Mouse (Mus musculus) thymus, postnatal 0 days (tissue): ENCODE results near the gene Tshz2. TPM values are rescaled to one million over a fixed set of nuclear protein-coding genes. Genes with fewer than 3 reads are reported as not detected.
A peak's percentile ranks its signal among the peaks of the same experiment; 100 is the strongest.

ENCODE experiments used
- DNase-seq: peaks from one replicate; pipeline ENCODE4 v3.0.0-alpha.2; 2015; ENCODE audit warnings: low spot score
- polyA plus RNA-seq: library from polyadenylated mRNA; unstranded; fragments of >200 nt; fragmentation: Nextera tagmentation; extraction: Ambion mirVana; gene quantifications from 2 replicates; pipeline ENCODE4 v1.2.1, GENCODE M21; 2015

Gene Tshz2
- polyA plus RNA-seq, 1 experiment from 2014 or later, result 1.7 TPM

GRCm38 (mm10) chr2:169695025-169695424, 62.2 kb downstream of the Tshz2 start:
- DNase-seq, result peak; percentile 82

- no peak for DNase-seq
Observed at GRCm38 (mm10) chr2:169699141-169699540, 66.3 kb downstream of the Tshz2 start.

DNA sequence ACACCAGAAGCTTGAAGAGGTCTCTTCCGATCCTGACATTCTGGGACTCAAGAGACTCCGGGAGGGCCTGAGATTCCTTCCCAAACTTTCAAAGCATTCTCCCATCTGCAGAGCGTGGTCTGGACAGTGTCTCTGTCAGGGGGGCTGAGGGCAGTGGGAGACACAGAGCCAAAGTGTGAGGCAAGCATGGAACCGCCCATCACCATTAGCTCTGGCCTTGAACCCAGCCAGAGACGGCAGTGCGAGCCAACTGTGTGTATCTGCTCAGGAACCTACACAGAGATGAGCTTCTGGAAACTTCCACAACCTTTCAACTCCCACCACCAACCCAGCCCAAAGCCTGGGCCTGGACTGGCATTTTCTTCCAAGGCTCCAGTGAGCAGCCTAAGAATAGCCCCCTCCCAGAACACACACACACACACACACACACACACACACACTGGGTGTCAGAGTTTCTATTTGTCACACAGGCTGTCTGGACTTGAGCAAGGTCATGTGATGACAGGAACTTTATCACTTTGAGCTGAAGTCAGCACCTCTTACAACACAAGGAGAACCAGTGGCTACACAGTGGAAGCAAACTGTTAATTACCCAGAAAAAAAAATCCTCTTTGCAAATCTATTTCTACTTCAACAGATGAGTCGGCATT, 67.2 kb downstream of the Tshz2 start:
- DNase-seq, result no peak

- peak; percentile 29 for DNase-seq
Observed at GRCm38 (mm10) chr2:169702725-169703486, 70.1 kb downstream of the Tshz2 start.

DNA sequence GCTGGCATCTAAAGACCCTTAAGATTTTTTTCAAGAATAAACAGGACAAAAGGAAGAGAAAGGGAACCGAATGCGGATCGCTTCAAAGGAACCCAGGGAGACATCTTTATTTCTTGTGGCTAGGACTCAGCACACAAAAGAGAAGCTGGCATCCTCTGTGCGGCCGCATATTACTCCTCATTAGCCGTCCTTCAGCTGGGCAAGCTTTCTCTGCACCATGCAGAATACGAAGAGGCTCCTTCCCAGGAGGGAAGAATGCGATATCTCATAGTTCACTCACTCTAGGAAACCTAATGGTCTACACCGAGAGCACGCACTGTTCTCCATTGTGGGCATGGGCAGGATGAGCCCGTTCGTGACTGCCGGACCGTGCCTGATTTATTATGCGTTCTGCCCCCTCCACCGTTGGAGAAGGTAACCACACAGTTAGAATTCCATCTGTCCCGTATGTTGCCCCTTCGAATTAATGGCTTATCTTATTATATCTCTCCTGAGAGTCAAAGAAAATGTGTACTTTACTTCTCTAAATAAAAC, 89.0 kb downstream of the Tshz2 start:
- no peak for DNase-seq

GRCm38 (mm10) chr2:169722341-169722740, 89.5 kb downstream of the Tshz2 start:
- DNase-seq, result no peak

- DNase-seq, result no peak
Observed at GRCm38 (mm10) chr2:169723645-169724462, 91.0 kb downstream of the Tshz2 start.

DNA sequence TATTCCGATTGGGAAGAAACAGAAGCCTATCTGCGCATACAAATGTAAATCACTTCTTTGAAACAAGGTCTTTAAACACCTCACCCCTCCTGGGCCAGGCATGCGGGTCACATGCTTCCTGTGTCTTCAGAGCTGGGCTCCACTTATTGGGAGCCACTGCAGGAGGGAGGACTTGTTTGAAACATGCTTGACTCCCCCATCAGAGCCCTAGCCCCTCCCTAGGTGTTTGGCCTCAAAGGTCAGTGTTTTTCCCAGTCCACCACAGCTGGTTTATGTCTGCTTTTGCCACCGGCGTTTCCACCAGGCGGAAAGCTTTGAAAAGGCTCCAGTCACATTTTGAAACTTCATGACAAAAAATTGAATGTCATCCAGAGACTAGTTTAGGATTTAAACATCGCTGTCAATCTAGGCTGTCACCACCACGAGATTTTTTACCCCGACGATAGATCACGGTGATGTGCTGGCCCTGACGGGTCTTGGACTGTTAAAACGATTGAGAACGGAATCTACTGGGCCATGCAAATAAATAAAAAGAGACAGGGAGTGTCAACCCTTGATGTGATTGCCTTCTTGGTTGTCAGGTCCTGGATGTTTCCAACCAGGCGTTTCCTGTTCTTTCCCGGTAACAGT, 96.0 kb downstream of the Tshz2 start:
- DNase-seq, result no peak

- DNase-seq, result no peak
Observed at GRCm38 (mm10) chr2:169730551-169730996, 97.8 kb downstream of the Tshz2 start.

- DNase-seq, result no peak
Observed at GRCm38 (mm10) chr2:169734053-169734452, 101.2 kb downstream of the Tshz2 start.

DNA sequence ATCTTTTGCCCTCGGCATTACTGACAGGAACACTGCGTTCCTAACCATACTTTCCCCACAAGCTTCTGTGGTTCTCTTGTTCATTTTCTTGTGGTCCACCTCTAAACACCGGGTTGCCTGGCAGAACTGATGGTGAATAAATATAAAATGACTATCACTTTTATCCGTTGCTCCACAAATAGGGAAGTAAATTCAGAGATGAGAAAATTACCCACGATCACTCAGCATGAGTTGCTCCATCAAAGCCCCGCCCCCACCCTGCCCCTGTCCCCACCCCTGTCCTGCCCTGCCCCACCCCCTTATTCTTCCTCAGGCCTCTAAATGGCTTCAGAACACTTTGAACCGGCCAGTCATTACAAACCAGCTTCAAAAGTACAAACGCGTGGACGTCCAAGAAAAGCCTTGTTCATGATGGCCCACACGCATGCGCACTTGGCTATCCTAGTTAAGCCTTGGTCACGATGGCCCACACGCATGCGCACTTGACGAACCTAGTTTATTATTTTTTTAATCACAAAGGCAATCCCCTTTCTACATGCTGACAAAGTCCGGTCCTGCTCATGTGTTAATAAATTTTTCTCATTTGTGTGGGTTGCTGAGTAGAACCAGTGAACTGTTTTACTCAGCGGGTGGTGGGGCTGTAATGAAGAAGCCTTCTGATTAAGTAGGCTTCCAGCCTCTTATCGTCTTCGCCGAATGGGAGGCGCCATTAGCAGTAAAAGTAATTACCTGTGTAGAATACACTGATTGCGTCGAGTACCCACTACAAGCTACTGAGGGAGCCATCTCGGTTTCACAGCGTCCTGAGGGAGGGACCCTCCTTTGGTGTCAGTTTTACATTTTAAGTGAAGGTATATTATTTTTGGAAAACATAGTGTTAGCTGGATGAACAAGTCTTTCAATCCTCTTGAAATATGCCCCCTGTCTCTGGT, 102.9 kb downstream of the Tshz2 start:
- DNase-seq, result no peak

DNA sequence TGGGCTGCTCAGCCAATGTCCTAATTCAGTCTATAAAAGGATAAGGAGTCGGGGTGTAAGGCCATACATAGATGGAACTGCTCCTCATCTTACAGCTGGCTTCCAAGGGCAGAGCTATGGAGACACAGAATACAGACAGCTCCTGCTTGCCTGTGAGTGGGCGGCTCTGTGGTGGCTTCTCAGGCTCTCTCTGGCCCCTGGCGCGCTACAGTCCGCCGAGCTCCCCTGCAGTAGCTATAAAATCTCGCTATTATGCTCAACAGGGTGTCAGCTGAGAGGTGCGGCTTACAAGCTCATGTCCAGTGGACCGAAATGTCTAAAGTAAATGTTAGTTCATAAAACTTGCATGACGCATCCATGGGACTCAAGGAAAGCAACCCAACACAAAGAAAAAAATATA, 108.2 kb downstream of the Tshz2 start:
- no peak for DNase-seq

DNA sequence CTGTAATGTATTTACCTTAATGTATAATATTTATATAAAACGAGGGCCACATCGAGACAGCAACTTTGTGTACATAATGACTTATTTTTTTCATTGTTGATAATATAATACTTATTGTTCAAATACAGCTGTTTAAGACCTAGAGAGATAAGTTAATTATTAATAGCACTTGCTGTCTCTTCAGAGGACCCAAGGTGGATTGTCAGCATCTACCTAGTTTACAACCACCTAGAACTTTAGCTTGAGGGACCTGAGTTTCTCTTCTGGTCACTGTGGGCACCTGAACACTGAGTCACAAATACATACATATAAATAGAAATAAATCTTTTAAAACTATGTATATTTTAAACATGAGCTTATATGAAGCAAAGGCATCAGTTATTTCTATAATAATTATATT, 110.0 kb downstream of the Tshz2 start:
- DNase-seq, result no peak

GRCm38 (mm10) chr2:169743294-169743693, 110.5 kb downstream of the Tshz2 start:
- DNase-seq, result no peak

- no peak for DNase-seq
Observed at GRCm38 (mm10) chr2:169743910-169744309, 111.1 kb downstream of the Tshz2 start.

DNA sequence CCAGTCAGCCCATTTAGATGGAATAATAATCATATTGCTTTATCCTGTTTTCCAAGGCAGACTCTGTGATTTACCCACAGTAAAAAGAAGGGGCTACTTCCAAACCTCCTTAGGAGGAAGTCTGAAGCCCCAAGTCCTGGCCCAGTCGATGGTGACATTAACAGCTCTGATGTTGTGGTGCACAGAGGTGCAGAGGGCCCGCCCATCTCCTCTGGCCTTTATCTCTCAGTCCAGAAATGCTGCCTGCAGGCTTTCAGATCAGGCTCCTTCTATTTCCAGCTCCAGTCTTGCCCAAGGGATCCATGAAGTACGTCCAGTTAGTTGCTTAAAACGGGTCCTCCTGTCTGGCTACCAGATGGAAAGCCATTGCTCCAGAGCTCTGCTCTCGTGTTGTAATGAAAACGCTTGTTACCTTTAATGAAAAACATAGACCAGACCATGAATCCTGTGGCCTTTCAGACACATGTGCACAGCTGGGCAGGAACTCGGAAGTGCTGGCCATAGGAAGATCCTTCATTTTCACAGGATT, 114.4 kb downstream of the Tshz2 start:
- no peak for DNase-seq

DNA sequence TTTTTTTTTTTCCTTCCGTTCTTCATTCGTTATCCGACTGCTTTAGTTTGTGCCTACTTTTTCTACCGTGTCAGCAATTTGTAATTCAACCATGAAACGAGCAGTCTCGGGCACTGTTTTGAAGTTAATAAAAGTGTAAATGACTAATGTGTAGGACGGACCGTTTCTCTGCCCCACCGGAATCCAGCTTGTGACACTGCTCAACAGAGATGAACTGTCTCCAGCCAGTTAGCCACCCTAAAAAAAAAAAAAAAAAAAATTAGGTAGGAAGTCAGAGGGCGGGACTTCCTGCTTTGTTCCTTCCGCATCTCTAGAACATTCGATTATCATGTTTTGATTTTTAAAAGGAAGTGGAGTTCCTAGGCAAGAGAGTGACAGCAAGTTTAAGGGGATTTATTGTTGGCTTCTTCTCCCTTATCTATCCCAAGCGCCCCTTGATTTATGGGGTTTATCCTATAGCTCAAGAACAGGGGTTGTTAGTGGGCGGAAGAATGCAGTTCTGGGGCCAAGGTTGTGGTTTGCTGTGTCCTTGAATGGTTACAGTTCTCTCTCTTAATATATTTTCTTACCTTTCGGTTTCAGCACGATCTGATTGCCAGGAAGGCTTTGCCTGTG, 116.6 kb downstream of the Tshz2 start:
- DNase-seq, result no peak

DNA sequence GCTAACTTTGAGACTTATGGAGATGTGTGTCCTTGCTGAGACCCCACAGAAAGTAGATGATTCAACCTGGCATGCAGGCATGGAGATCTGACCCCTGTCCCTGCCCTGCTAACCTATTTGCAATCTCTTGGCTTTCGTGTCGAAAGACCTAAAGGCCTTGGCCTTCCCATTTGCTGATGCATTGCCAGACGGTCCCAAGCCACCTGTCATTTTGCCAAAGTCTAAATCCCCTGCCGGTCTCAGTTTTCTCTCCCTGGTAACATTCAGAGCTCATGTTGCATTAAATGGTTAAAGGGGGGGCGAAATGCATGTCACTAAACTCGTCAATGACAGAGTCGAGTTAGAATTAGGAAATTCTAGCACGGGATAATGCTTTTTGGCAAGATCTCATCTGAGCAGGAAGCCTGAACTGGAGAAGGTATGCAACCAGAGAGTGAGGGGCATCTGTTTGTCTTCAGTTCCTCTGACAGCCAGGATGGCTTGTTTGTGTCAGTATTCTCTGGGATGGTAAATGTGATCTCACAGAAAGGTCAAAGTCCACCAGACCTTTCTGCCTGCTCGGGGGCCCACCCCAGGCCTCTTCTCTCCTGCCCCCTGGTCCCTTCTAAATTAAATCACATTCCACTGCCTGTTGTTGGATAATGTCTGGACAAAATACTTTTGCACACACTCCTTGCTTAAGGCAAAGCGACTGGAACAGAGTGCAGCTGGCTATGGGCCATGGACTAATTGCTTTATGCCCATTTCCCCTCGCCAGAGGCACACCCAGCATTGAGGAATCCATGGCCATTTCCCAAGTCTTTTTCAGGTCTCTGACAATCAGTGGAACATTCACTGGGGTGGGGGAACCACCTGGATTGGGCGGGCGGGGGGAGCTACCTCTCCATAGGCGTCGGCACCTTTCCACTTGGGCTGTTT, 118.0 kb downstream of the Tshz2 start:
- no peak for DNase-seq
